10 mouse cellular contexts compared by ENCODE assay signal in genomic region chr9:47307752-47308500, GRCm38 (mm10).
DNase-seq lines count a peak whose midpoint lies in the region; ATAC-seq lines count a peak whose summit lies in the region.
"Had no signal": no experiment of that assay in that cellular context is flagged by ENCODE, and none has a peak within 500 bp of the region (broad histone marks: within the 10 kb centered on the region; RNA-seq: fewer than 3 reads in every experiment).

No protein-coding gene starts in this region.

- 0 out of 4 replicates have a peak overlapping the region, but pooled peaks of 1 of the 2 experiments have one; percentile 20 for H3K27ac ChIP-seq in heart, embryonic 14.5 days (replicated peaks in 1 of 2; ENCODE audit: control insufficient read depth in 1 of 2, insufficient read depth in 1 of 2, low read depth in 2 of 2, low read length in 2 of 2)
- H3K27ac ChIP-seq: lung, embryonic 15.5 days had no signal

- ATAC-seq in heart, embryonic 14.5 days (ENCODE audit: insufficient number of reproducible peaks, insufficient read depth, low FRiP score, low read depth): peak; percentile 61
- ATAC-seq in frontal cortex, adult (ENCODE audit: low TSS enrichment): no peak
- ATAC-seq: Patski had no signal

- H3K36me3 ChIP-seq in heart, embryonic 14.5 days (ENCODE audit: control insufficient read depth, insufficient read depth, low read length): no peaks in the 10 kb centered on the region
- H3K36me3 ChIP-seq: lung, embryonic 15.5 days had no signal

- WGBS in heart, embryonic 14.5 days: 43% methylated on average over 17 of the region's 17 CpGs

- H3K9me3 ChIP-seq in heart, embryonic 14.5 days (ENCODE audit: control insufficient read depth, low read length): no peaks in the 10 kb centered on the region
- H3K9me3 ChIP-seq: lung, embryonic 15.5 days had no signal

- H3K4me1 ChIP-seq in heart, embryonic 14.5 days (ENCODE audit: control insufficient read depth in 2 of 2, insufficient read depth in 2 of 2, low read length in 2 of 2): peaks cover 10 to 14% of the 10 kb centered on the region in 2 experiments

- peak overlapping the region; percentile 24 for H3K4me2 ChIP-seq in heart, embryonic 14.5 days (ENCODE audit: low read length)
- H3K4me2 ChIP-seq: lung, embryonic 15.5 days had no signal

- peak; percentile 19 for DNase-seq in layer of hippocampus, adult 9-11 months
- no peak for DNase-seq in layer of hippocampus, adult 18-20 months (ENCODE audit: low spot score in 2 of 2)
- DNase-seq in adrenal gland, adult (ENCODE audit: inconsistent age in 2 of 2, low spot score in 1 of 2): peak; percentile 68 to 73
- peak; percentile 62 to 68 for DNase-seq in cerebellum, adult 18-20 months
- peak; percentile 78 for DNase-seq in retina, postnatal 1 day
- no peak for DNase-seq in layer of hippocampus, adult 8-10 months (ENCODE audit: low spot score in 2 of 2)

- no peak overlapping the region for H3K4me3 ChIP-seq in heart, embryonic 14.5 days (ENCODE audit: control insufficient read depth in 1 of 2, insufficient read depth in 1 of 2, low read depth in 1 of 2, low read length in 2 of 2)
- H3K4me3 ChIP-seq: lung, embryonic 15.5 days had no signal

- H3K27me3 ChIP-seq in heart, embryonic 14.5 days (ENCODE audit: control insufficient read depth, insufficient read depth, low read length): no peaks in the 10 kb centered on the region
- H3K27me3 ChIP-seq: lung, embryonic 15.5 days; Patski had no signal

- no peak overlapping the region for H3K9ac ChIP-seq in heart, embryonic 14.5 days (ENCODE audit: low read length)
- H3K9ac ChIP-seq: lung, embryonic 15.5 days had no signal

Comparison
In these comparisons a context has a peak if more than half of its experiments do, and no peak if none do; other contexts are left out.
1. DNase-seq: peak in layer of hippocampus, adult 9-11 months (single experiment), adrenal gland, adult (2 of 2), cerebellum, adult 18-20 months (2 of 2) and retina, postnatal 1 day (single experiment); none in layer of hippocampus, adult 18-20 months (0 of 2) and layer of hippocampus, adult 8-10 months (0 of 2).